Mouse (Mus musculus) CH12.LX (cell line): ENCODE data around the gene Fxyd1. TPM values are rescaled to one million over a fixed set of nuclear protein-coding genes. Genes with fewer than 3 reads are reported as not detected.

Experiments
- DNase-seq: peaks from one replicate; pipeline ENCODE4 v3.0.0-alpha.2; 2013; ENCODE audit errors: extremely low read depth
- H3K27ac ChIP-seq: 2 replicates; pipeline ENCODE4 v1.5.1; 2012; ENCODE audit warnings: low read depth, mild to moderate bottlenecking, control low read depth, moderate library complexity; ENCODE audit not compliant: insufficient read depth
- H3K27me3 ChIP-seq: replicated peaks from 2 replicates; pipeline ENCODE3; 2012; ENCODE audit warnings: inconsistent platforms
- H3K36me3 ChIP-seq, 2 experiments: replicated peaks in 1 of 2; 2 replicates each; pipeline versions ENCODE3 to v1.6.1; 2012; ENCODE audit warnings: inconsistent platforms in 1 of 2, low read length in 1 of 2, mild to moderate bottlenecking in 1 of 2, mixed read lengths in 1 of 2, moderate library complexity in 1 of 2; ENCODE audit not compliant: control insufficient read depth in 1 of 2, insufficient read depth in 1 of 2
- H3K4me1 ChIP-seq, 2 experiments: 2 replicates each; pipeline ENCODE4 v1.6.1; 2012; ENCODE audit warnings: inconsistent platforms in 1 of 2, moderate library complexity in 1 of 2; ENCODE audit not compliant: insufficient read depth in 2 of 2, control insufficient read depth in 1 of 2
- H3K4me2 ChIP-seq: 2 replicates; pipeline ENCODE4 v1.6.1; 2012; ENCODE audit warnings: low read depth, mild to moderate bottlenecking, control low read depth; ENCODE audit not compliant: poor library complexity, insufficient read depth, severe bottlenecking
- H3K4me3 ChIP-seq, 3 experiments: fragments of 150-350 bp in 1 of 3; sonication (generic) in 1 of 3; replicated peaks in 1 of 3; 2 replicates each; pipeline versions ENCODE3 to v1.5.1; 2011 to 2012; ENCODE audit warnings: low read depth in 2 of 3, low read length in 2 of 3, mild to moderate bottlenecking in 2 of 3, moderate library complexity in 2 of 3, control low read depth in 1 of 3, improper control_type of control experiment in 1 of 3, inconsistent platforms in 1 of 3, mixed read lengths in 1 of 3; ENCODE audit not compliant: poor library complexity in 1 of 3
- H3K79me2 ChIP-seq: replicated peaks from 2 replicates; pipeline ENCODE4 v1.6.1; 2012; ENCODE audit warnings: mild to moderate bottlenecking, moderate library complexity; ENCODE audit not compliant: control insufficient read depth, poor library complexity, insufficient read depth, severe bottlenecking; ENCODE audit errors: extremely low read depth
- H3K9ac ChIP-seq: 2 replicates; pipeline ENCODE4 v1.6.1; 2012; ENCODE audit warnings: low read depth, mild to moderate bottlenecking, control low read depth, moderate library complexity; ENCODE audit not compliant: insufficient read depth
- H3K9me3 ChIP-seq: replicated peaks from 2 replicates; pipeline ENCODE3; 2012; ENCODE audit warnings: low read length, inconsistent platforms, mixed read lengths
- CTCF ChIP-seq, 2 experiments: IDR thresholded peaks in 1 of 2; conservative IDR thresholded peaks in 1 of 2; 2 replicates each; pipeline ENCODE4 v1.5.1; 2011 to 2012; ENCODE audit warnings: low read depth in 2 of 2, low read length in 2 of 2, improper control_type of control experiment in 1 of 2, inconsistent platforms in 1 of 2, mild to moderate bottlenecking in 1 of 2, moderate library complexity in 1 of 2
- E2F4 ChIP-seq: IDR thresholded peaks from 2 replicates; pipeline ENCODE4 v1.6.1; 2011; ENCODE audit warnings: low read depth, low read length, improper control_type of control experiment; ENCODE audit not compliant: insufficient replicate concordance
- EP300 ChIP-seq: IDR thresholded peaks from 2 replicates; pipeline ENCODE4 v1.6.1; 2011; ENCODE audit warnings: low read length, improper control_type of control experiment
- ETS1 ChIP-seq: conservative IDR thresholded peaks from 2 replicates; pipeline ENCODE4 v1.6.1; 2012; ENCODE audit warnings: low read depth, mild to moderate bottlenecking, inconsistent platforms, low read length, improper control_type of control experiment, moderate library complexity
- HCFC1 ChIP-seq: IDR thresholded peaks from 2 replicates; pipeline ENCODE4 v1.6.1; 2012; ENCODE audit warnings: low read depth, mild to moderate bottlenecking, inconsistent platforms, low read length, improper control_type of control experiment
- IRF4 ChIP-seq: IDR thresholded peaks from 2 replicates; pipeline ENCODE4 v1.6.1; 2014; ENCODE audit warnings: low read depth, mild to moderate bottlenecking, inconsistent platforms, low read length, improper control_type of control experiment
- JUND ChIP-seq: conservative IDR thresholded peaks from 2 replicates; pipeline ENCODE4 v1.6.1; 2011; ENCODE audit warnings: low read depth, low read length, improper control_type of control experiment
- KAT2A ChIP-seq: IDR thresholded peaks from 2 replicates; pipeline ENCODE4 v1.6.1; 2012; ENCODE audit warnings: low read length, improper control_type of control experiment, inconsistent platforms; ENCODE audit not compliant: insufficient replicate concordance
- MAX ChIP-seq: IDR thresholded peaks from 2 replicates; pipeline ENCODE4 v1.6.1; 2011; ENCODE audit warnings: low read length, improper control_type of control experiment
- MXI1 ChIP-seq: IDR thresholded peaks from 2 replicates; pipeline ENCODE4 v1.6.1; 2011; ENCODE audit warnings: mild to moderate bottlenecking, low read depth, low read length, improper control_type of control experiment
- MYC ChIP-seq: IDR thresholded peaks from 2 replicates; pipeline ENCODE4 v1.6.1; 2011; ENCODE audit warnings: low read depth, mild to moderate bottlenecking, improper control_type of control experiment, low read length
- NELFE ChIP-seq: IDR thresholded peaks from 2 replicates; pipeline ENCODE4 v1.6.1; 2011; ENCODE audit warnings: low read depth, low read length, improper control_type of control experiment
- POLR2A ChIP-seq: IDR thresholded peaks from 2 replicates; pipeline ENCODE4 v1.6.1; 2011; ENCODE audit warnings: low read depth, mild to moderate bottlenecking, improper control_type of control experiment, low read length
- POLR2AphosphoS2 ChIP-seq: IDR thresholded peaks from 2 replicates; pipeline ENCODE4 v1.6.1; 2011; ENCODE audit warnings: low read depth, low read length, improper control_type of control experiment
- RCOR1 ChIP-seq: conservative IDR thresholded peaks from 2 replicates; pipeline ENCODE4 v1.6.1; 2012; ENCODE audit warnings: low read depth, mild to moderate bottlenecking, inconsistent platforms, low read length, improper control_type of control experiment
- SMC3 ChIP-seq: IDR thresholded peaks from 2 replicates; pipeline ENCODE4 v1.6.1; 2011; ENCODE audit warnings: low read depth, low read length, improper control_type of control experiment
- TBP ChIP-seq: conservative IDR thresholded peaks from 2 replicates; pipeline ENCODE4 v1.6.1; 2011; ENCODE audit warnings: low read depth, low read length, improper control_type of control experiment
- TCF12 ChIP-seq: IDR thresholded peaks from 2 replicates; pipeline ENCODE4 v1.6.1; 2014; ENCODE audit warnings: low read depth, mild to moderate bottlenecking, inconsistent platforms, low read length, improper control_type of control experiment
- USF1 ChIP-seq: IDR thresholded peaks from 2 replicates; pipeline ENCODE4 v1.6.1; 2014; ENCODE audit warnings: low read depth, mild to moderate bottlenecking, inconsistent platforms, low read length, improper control_type of control experiment
- ZKSCAN1 ChIP-seq: IDR thresholded peaks from 2 replicates; pipeline ENCODE4 v1.6.1; 2012; ENCODE audit warnings: low read depth, inconsistent platforms, low read length, improper control_type of control experiment, borderline replicate concordance
- ZMIZ1 ChIP-seq: IDR thresholded peaks from 2 replicates; pipeline ENCODE4 v1.6.1; 2012; ENCODE audit warnings: low read depth, mild to moderate bottlenecking, inconsistent platforms, low read length, improper control_type of control experiment
- ZNF384 ChIP-seq: IDR thresholded peaks from 2 replicates; pipeline ENCODE4 v1.6.1; 2012; ENCODE audit warnings: low read depth, low read length, improper control_type of control experiment, inconsistent platforms
- dilution Hi-C: fragments of 300-500 bp; cut with MboI; formaldehyde crosslinking; loops from 2 replicates; pipeline ENCODE4 v1.14.3; 2020; ENCODE audit warnings: low sequenced_read_pairs; ENCODE audit not compliant: extremely low pct_unique_long_range_greater_than_20kb, extremely low pct_ligation_motif_present
- in situ Hi-C: fragments of 300-500 bp; cut with MboI; formaldehyde crosslinking; loops from 3 replicates; pipeline ENCODE4 v1.14.3; 2019; ENCODE audit warnings: low sequenced_read_pairs, low pct_ligation_motif_present, low pct_unique_long_range_greater_than_20kb, mixed read lengths
- polyA plus RNA-seq: library from polyadenylated mRNA; unstranded; fragments of >175 nt; gene quantifications from 2 replicates; pipeline ENCODE4 v1.2.1, GENCODE M21; 2012; ENCODE audit warnings: low read depth; ENCODE audit not compliant: insufficient read length
- total RNA-seq, 2 experiments: library from RNA; depleted of rRNA; stranded (reverse); fragments of 300-350 nt in 1 of 2; fragments of >200 nt in 1 of 2; gene quantifications; 2 replicates each; pipeline ENCODE4 v1.2.3; 2012 to 2014

Fxyd1 gene
- total and polyA plus RNA-seq, 3 experiments = not detected

DNA sequence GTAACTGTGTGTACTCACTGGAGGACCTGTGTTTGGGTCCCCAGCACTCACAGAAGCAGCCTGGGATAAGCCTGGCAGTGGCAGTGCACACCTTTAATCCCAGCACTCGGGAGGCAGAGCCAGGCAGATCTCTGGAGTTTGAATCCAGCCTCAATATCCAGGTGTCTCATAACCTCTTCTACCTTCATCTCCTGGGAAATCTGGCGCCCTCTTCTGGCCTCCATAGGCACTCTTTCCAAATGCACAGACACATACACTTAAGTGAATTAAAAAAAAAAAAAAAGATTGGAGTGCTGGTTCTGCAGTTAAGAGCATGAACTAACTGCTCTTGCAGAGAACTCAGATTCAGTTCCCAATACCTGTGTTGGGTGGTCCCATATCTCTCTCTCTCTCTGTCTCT is 26.3 kb downstream of the Fxyd1 start:
- Histone ChIP-seq H3K9ac (no peak overlapping the region), H3K4me1 (peaks cover 16 to 31% of the 10 kb centered on the region in 2 experiments), H3K9me3 (no peaks in the 10 kb centered on the region), H3K4me2 (no peak overlapping the region), H3K27me3 (no peaks in the 10 kb centered on the region), H3K27ac (no peak overlapping the region), H3K4me3 (no peak overlapping the region), H3K79me2 (no peaks in the 10 kb centered on the region), H3K36me3 (peaks cover 0 to 31% of the 10 kb centered on the region in 2 experiments)
- peak; percentile 22 for DNase-seq
- TF ChIP-seq ZNF384 (peak; percentile 49), IRF4 (no peak), EP300 (no peak), JUND (no peak), CTCF (conservative IDR thresholded peaks at IDR 0.05 in 1 of 2, IDR thresholded peaks at IDR 0.05 in 1 of 2; ENCODE audit: low read depth in 2 of 2, low read length in 2 of 2) (peak in 1 of 2 experiments; percentile 17; a peak in 1 of 4 replicates), POLR2AphosphoS2 (no peak), RCOR1 (no peak), NELFE (no peak), TCF12 (no peak), ZKSCAN1 (no peak), ZMIZ1 (no peak), TBP (no peak)
- dilution Hi-C loops (no loop called here), in situ Hi-C loops (no loop called here)

DNA sequence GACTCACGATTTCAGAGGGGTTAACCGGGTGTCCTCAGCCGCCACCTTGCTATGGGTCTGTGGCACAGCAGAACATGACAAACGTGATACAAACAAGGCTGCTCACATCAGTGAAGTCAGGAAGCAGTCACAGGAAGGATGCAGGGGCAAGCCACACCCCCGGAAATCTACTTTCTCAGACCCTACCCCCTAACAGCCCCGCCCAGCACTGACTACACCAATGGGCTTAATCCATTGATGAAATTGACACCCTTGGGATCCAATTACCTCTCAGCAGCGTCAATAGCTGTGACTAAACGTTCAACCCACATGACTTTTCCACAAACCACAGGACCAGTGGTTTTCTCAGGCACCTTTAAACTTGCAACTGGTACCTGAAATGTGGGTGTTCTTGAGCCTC is 28.4 kb downstream of the Fxyd1 start:
- no peak overlapping the region for H3K27ac ChIP-seq
- TF ChIP-seq IRF4 (no peak), TCF12 (no peak), TBP (no peak), POLR2A (no peak), SMC3 (no peak), MXI1 (no peak), CTCF (conservative IDR thresholded peaks at IDR 0.05 in 1 of 2, IDR thresholded peaks at IDR 0.05 in 1 of 2; ENCODE audit: low read depth in 2 of 2, low read length in 2 of 2) (no peak), E2F4 (no peak), JUND (no peak), USF1 (no peak), ETS1 (no peak), HCFC1 (no peak), MAX (no peak), MYC (no peak), ZKSCAN1 (no peak), KAT2A (no peak)
- dilution Hi-C loops = no loop called here
- no peak overlapping the region for H3K9ac ChIP-seq
- H3K4me1 ChIP-seq = peaks cover 4 to 10% of the 10 kb centered on the region in 2 experiments
- H3K79me2 ChIP-seq = no peaks in the 10 kb centered on the region
- H3K9me3 ChIP-seq = no peaks in the 10 kb centered on the region
- H3K4me2 ChIP-seq = no peak overlapping the region
- no peak overlapping the region for H3K4me3 ChIP-seq
- peaks cover 0 to 15% of the 10 kb centered on the region in 2 experiments for H3K36me3 ChIP-seq
- peak; percentile 29 for DNase-seq
- in situ Hi-C loops = no loop called here
- H3K27me3 ChIP-seq = no peaks in the 10 kb centered on the region
